Mouse (Mus musculus): Measurements from ENCODE around the gene Wars.

- TF ChIP-seq CTCF (IDR thresholded peaks at IDR 0.05; ENCODE audit: borderline replicate concordance, extremely low read depth, insufficient read depth, insufficient read length), result no peak
- TF ChIP-seq POLR2A (IDR thresholded peaks at IDR 0.05; ENCODE audit: borderline replicate concordance, extremely low read depth, insufficient read depth, insufficient read length, poor library complexity, severe bottlenecking), result no peak
These were observed 7.4 kb upstream of the Wars start for GRCm38 (mm10) chr12:108901346-108901745.

Data from brain, embryonic 14.5 days (tissue).